Mouse (Mus musculus) erythroblast, embryonic 14.5 days (primary cell): ENCODE measurements around the gene Tcf23.

Experiments
- GATA1 ChIP-seq: IDR thresholded peaks from 2 replicates; pipeline ENCODE4 v1.6.1; 2012; ENCODE audit warnings: low read length, inconsistent platforms, mixed read lengths
- TAL1 ChIP-seq: IDR thresholded peaks from 3 replicates; pipeline ENCODE4 v1.6.1; 2012; ENCODE audit warnings: low read length, inconsistent platforms, mixed read lengths

GRCm38 (mm10) chr5:30948620-30949019 is 19.8 kb upstream of the Tcf23 start:
- TF ChIP-seq GATA1 (no peak), TAL1 (no peak)
